Mouse (Mus musculus) kidney, postnatal 4 days (tissue): ENCODE results near the gene Armc8.

Experiments used
- DNase-seq, 2 experiments: peaks; one replicate each; pipeline ENCODE4 v3.0.0; 2021; ENCODE audit warnings: mixed read lengths in 2 of 2

Armc8 gene

DNA sequence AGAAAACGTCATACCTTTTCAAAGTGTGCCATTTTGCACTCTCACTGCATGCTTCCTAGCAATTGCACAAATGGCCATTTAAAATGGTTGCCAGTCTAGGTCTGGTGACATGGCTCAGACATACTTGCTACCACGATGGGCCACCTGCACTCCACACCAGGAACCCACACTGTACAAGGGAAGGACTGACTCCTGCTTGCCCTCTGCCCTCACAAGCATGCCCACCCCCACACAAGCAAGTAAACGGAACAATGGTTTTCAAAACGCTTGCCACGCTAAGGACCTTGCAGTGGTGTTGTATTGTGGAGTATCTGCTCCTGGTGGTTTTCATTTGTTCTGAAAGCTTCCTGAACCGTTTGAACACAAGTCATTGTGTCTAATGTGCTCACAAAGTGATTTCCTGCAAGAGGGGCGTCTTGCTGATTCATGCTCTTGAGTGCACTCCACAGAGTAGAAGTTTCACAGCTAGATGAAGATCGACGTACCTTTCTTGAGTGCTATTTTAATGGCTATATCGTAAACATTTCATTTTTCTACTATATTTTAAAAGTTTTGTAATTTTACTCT lies 76.0 kb downstream of the Armc8 start:
- no peak for DNase-seq

- DNase-seq: no peak
Measured at GRCm38 (mm10) chr9:99491050-99491449, 77.6 kb downstream of the Armc8 start.

DNA sequence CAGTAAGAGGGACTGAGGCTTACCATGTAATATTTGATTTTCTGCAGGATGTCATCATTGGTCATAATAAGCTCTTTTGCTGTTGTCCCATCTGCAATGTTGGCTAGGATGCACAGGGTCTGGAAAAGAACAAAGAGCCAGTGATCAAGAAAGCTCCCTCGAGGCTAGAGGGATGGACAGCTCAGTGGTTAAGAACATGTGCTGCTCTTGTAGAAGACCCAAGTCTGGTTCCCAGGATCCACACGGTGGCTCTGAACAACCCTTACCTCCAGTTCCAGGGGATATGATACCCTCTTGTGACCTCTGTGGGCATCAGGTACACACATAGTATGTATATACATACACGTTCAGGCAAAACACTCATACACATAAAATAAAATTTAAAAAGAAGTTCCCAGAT lies 80.9 kb downstream of the Armc8 start:
- no peak for DNase-seq

- no peak for DNase-seq
Measured at GRCm38 (mm10) chr9:99487126-99487695, 81.5 kb downstream of the Armc8 start.

DNA sequence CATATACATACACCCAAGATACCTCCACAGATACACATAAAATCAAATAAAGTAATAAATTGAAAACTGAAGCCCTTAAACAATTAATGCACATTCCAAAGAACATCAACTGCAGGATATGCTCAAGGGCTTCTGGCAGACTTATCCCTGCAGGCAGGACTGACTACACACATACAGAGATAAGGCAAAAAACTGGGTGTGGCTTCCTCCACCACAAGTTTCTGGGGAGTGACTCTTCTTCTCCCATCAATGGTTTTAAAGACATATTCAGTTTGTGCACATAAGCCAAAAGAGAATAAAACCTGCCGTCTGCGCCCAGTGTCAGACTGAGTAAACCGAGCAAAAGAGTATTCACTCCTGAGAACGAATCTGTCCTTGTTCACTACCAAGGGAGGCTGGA lies 83.6 kb downstream of the Armc8 start:
- no peak for DNase-seq

GRCm38 (mm10) chr9:99484632-99485031 lies 84.1 kb downstream of the Armc8 start:
- no peak for DNase-seq

DNA sequence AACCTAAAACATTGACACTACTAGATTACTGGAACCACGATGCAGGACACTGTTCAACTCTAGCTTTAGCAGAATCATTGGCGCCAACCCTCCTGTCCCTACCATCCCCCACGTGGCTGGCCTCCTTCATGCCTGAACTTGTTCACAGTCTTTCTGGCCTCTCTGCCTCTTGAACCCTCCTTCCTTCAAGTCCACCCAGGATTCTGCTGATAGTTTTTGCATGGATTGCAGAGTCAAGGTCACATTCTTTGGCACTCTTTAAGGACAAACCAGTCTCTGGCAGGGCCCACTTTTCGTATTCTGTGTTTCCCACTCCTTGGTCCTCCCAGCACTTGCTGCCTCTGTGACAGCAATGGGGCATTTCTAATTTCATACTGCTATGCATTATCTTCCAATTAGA lies 85.5 kb downstream of the Armc8 start:
- DNase-seq: no peak

DNA sequence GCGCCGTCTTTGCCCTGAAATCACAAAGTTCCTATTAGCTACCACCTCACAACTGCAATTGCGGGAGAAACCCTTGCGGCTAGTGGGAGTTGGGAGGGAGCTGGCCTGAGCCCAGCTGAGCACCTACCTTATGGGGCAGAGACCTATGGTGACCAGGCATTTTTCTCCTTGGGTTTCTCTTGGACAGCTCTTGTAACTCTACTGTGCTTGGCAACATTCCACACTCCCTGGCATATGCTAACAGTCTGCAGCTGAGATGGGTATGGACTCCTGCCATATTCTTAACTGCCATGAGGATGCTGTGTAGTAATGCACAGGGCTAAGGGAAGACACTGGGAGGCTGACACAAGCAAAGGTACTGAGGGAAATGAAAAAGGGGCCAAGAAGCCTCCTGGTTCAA lies 87.9 kb downstream of the Armc8 start:
- no peak for DNase-seq

GRCm38 (mm10) chr9:99479181-99479711 lies 89.5 kb downstream of the Armc8 start:
- no peak for DNase-seq

DNA sequence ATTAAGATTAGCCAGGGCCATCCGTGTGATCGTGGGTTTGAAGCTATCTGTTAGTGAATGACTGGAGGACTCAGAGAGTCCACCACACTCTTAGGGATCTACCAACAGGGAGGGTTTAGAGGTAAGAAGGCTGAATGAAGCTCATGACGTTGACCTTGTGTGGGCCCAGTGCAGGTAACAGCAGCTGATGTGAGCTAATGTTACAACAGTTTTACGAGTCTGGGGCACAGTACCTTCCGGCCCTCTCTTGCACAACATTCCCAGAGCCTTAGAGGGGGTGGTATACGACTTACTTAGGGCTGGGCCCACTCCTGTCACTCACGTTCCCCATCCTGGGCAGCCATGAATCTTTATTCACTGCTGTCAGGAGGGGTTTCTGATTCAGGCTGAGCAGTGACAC lies 97.4 kb downstream of the Armc8 start:
- no peak for DNase-seq

- DNase-seq: no peak
Measured at GRCm38 (mm10) chr9:99470347-99471092, 98.2 kb downstream of the Armc8 start.

- peak; percentile 34 to 39 for DNase-seq
Measured at GRCm38 (mm10) chr9:99469681-99470273, 98.9 kb downstream of the Armc8 start.

GRCm38 (mm10) chr9:99468572-99468971 lies 100.1 kb downstream of the Armc8 start:
- DNase-seq: no peak

DNA sequence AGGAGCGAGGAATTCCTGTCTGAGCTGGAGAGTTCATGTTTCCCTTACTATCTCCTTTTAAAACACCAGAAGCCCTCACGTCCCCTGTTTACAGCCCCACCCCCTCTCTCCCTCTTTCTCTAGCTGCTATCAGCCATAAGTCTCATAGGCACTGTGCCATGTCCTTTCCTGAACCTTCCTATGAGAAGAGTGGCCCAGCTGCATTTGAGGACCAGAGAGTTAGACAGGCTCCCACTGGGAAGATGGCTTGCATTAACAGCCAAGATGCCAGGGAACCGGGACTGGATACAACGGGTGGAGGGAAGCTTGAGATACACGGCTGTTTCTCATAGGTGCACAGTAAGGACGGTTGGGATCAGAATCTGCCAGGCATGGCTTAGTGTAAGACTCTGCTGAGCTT lies 103.8 kb downstream of the Armc8 start:
- DNase-seq: no peak

GRCm38 (mm10) chr9:99459730-99460129 lies 109.0 kb downstream of the Armc8 start:
- no peak for DNase-seq

- peak; percentile 78 to 81 for DNase-seq
Measured at GRCm38 (mm10) chr9:99458529-99459208, 110.0 kb downstream of the Armc8 start.

DNA sequence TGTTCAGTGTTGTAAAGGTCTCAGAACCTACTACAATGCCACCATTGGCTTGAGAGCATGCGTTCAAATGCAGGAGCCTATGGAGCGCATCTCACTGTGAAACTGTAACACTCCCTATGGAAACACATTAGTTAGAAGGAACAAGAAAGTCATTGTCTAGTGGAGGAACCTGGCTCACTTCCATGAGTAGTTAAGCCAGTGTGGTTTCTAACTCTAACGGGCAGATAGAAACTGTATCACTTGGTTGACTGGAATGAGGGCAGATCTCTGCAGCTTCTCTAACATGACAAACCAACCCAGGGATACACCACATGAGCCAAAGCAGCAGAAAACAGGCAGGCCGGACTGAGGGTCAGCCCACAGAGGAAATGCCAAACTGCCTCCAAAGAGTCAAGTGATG lies 114.5 kb downstream of the Armc8 start:
- no peak for DNase-seq

- DNase-seq: peak; percentile 57 to 72
Measured at GRCm38 (mm10) chr9:99451161-99451560, 117.5 kb downstream of the Armc8 start, which contains the start of gene Nme9. Nme9 (plus strand) TSS chr9:99451475.

GRCm38 (mm10) chr9:99449886-99450647 lies 118.6 kb downstream of the Armc8 start:
- DNase-seq: peak in 1 of 2 experiments; percentile 50

GRCm38 (mm10) chr9:99447323-99447722 lies 121.4 kb downstream of the Armc8 start:
- DNase-seq: no peak

GRCm38 (mm10) chr9:99446259-99446658 lies 122.4 kb downstream of the Armc8 start:
- no peak for DNase-seq

- DNase-seq: peak; percentile 44 to 52
Measured at GRCm38 (mm10) chr9:99444590-99445178, 124.0 kb downstream of the Armc8 start.
